Mouse (Mus musculus) retina, adult 2 months (tissue): ENCODE measurements at regions not wholly inside any gene's neighbourhood (a gene's known extent, or its start where the extent isn't known, plus 50 kb on each side); places are given as distances from the start of the nearest gene placed in this dataset.
"Not testable (repeated sequence)": the region's sequence is repeated elsewhere in the genome, so short reads cannot be mapped to it uniquely, and the experiment has no call there.

ENCODE experiments used
- DNase-seq: peaks from one replicate; pipeline ENCODE4 v3.0.0-alpha.2; 2012; ENCODE audit warnings: low read depth, low spot score

DNA sequence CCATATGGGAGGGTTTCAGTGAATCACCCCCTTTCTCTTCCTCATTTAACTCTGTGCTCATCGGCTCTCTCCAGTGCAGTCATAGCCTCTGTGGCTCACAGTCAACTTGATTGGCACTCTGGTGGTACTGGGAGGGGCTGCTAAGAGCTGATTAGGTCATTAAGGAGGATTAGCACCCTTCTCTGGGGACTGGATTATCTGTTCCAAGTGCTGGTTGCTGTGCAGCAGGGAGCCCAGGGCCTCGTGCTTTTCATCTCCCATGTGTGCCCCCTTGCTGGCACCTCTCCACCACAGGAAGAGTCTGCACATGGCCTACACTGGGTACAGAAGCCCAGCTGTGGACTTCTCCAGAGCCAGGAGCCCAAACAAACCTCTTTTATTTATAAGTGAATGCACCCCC is 316.8 kb upstream of the Irx1 start:
- no peak for DNase-seq

DNA sequence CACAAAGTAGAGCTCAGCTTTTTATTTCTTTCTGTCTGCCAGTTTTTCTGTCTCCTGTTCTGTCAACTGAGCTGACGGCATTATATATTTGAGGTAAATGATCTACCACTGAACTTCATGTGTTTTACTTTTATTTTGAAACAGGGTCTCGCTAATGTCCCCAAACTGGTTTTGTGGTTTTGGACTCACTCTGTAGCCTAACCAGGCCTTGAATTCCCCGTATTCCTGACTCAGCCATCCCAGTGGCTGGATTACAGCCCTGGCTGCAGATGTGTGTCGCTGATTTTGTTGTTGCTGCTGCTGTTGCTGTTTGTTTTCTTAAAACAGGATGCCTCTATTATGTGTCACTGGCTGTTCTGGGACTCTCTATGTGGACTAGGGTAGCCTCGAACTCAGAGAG is 317.3 kb upstream of the Irx1 start:
- no peak for DNase-seq

DNA sequence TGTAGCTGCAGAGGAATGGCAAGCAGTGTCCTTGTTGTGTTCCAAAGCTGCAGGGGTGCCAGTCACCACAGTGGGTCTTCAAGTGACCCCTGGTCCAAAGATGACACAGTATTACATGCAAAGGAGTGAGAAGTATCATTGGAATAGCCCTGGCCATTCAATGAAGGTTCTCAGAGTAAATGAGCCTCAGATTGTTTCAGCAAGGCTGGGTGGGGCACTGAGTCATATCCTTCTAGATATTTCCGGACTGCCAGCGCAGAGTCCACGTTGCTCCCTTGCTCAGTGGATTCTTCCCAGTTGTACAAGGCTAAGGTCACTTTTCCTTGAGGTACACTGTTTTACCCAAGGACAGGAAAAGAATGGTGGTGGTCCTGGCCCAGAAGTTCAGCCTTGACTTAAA is 319.2 kb upstream of the Irx1 start:
- DNase-seq: no peak

DNA sequence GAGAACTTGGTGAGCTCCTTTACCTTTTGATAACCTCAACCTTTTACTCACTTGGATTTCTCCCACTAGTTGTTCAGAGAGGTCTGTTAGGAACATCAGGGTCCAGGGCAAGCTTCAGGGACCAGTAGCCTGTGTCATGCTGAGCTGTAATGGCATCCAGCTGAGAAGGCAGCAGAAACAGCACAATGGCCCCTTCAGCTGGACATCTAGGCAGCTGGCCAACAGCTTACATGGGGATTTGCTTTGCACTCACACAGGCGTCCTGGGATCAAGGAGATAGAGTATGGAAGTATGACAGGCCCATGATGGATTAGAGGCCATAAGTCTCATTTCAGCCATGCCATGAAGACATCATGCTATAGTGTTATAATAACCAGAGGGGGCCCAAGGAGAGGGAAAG is 320.2 kb upstream of the Irx1 start:
- DNase-seq: no peak

DNA sequence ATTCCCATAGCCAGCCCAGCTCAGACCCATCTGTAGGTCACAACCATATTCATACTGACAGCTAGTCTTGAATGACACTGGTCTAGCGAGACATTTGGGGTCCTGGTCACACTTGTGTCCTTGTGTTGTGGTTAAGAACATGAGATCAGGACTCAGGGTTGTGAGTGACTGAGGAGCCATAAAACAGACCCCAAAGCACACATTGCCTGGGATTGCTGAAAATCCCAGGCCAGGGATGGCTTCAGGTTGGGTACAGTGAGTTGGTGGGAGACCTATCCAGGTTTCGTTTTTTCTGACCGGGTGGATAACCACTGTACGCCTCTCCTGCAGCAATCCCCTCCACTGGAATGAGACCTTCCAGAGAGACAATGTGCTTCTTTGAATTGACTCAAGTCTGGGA is 322.8 kb upstream of the Irx1 start:
- DNase-seq: no peak

DNA sequence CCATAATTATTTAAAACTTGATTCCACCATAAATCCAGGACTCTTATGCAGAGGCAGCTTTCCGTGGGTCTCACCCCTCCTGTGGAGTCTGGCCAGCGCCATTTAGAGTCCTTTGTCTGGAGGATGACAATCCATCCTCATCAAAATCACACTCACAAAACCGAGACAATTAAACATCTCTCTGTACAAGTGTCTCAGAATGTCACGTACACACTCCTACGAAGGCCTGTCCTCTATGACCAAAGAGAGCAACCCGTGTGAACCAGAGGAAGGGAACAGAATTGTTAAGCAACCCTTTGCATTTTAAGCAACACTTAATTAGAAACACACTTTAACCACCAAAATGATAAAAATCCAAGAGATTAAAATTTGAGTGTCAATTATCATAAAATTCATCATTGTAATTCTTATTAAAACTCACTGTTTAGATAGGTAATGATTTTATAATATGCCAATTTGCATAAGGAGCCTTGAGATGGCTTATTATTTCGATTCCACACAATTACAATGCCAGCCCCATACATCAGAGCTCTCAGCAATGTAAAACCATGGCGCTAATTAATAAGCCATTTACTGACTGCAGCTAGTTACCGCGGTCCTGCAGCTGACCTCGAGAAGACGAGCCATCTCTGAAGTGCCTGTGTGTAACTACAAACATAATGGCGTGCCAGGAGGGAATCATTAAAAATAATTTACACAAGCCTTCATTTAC is 325.0 kb upstream of the Irx1 start:
- DNase-seq: no peak

DNA sequence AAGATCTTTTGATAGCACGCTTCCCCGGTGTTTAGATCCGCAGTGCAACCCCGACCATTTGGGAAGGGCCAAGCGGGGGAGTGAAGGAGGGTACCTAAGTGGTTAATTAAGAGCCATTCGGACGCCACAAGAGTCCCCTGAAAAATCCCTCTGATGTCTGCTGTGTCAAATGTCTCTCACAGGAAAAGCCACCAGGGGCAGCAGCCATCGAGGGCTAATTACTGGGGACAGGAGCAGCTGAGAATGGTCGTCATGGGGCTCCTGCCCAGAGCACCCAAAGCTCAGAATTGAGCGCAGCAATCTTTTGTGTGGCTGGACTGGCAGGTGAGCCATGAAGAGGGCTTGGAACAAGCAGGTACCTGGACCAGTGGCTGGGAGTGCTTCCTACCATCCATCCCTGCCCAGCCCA is 325.6 kb upstream of the Irx1 start:
- DNase-seq: no peak

DNA sequence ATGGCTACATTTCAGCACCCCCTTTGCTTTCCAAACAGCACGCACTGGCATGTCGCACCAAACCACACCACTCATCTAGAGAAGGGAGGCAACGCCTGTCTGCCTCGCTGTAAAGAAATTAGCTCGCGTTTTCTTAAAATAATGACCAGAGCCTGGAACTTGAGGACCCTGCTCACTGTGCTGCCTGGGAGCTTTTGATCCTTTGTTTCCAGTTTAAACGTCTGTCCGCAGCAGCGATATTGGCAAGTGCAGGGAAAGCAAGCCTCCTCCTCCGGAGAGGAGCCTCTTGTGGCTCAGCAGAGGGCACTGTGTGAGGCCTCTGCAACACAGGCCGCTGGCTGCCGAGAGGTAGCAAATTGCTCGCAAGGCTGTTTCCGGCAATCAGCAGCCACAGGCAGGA is 328.8 kb upstream of the Irx1 start:
- DNase-seq: no peak

DNA sequence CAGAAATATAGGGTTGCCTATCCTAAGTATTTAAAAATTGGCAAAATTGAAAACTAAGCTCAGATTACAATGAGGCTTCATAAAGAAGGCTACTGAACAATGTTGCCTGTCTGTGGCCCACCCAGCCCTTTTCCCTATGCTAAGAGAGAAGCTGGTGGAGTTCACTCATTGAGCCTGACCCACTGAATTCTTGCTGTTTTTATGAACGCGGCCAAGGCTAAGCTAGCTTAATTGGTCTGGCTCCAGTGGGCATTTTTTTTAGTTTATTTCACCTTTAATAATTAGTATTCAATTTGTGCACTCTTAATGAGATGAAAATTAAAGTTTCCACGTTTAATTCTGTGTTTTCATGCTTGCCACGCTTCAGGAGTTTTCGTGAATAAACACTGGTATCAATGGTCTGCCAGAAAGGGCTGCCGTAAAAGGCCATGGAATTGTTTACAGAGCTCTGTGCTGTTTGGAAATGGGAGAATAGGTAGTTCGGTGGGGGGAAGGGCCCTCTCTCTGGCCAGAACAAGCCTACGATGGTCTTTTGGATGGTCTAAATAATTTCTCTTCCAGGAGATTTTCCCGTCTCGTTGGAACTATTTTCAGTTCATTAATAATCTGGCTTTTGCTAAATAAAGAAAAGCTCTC is 329.7 kb upstream of the Irx1 start:
- DNase-seq: no peak

DNA sequence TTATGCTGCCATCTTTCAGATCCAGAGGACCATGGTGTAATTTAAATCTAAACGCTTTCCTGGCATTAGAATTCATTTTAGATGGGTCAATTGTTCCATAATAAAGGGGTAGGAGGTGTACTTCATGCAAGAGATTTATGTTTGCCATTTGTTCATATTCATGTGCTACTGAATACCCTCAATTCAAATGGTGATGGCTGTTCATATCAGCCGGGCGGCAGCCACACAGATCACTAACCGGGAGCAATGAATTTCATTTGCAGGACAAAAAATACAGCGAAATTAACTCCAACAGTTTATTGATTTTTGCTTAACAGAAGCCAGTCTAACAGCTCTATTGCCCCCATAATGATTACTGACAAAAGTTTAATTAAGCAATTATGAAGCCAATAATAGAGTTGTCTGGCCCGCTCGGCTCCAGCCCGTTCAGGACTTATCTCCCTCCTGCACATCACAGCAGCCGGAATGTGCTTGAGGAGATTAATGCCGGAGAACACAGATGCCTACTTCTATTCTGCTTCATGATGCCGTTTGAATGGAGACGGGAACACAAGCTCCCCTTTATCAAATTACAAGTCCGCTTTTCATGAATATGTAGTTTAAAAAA is 330.3 kb upstream of the Irx2 start:
- DNase-seq: no peak

DNA sequence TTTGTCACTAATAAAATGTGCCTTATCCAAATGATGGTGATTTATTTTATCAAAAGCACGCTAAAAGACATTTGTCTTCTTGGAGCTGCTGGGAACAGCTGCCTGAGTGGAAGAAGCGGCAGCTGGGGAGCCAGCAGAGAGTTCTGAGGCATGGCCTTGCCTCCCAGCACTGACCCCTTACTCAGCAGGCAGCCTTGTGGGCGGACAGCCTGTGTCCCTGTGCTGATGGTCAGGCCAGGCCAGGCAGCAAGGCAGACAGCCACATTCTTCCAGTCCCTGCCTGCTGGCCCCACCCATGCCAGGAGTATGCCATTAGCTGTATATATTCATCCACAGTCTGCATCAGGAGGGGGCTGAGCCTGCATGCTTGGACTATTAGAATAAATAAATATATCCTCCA is 329.0 kb upstream of the Irx2 start:
- DNase-seq: no peak

DNA sequence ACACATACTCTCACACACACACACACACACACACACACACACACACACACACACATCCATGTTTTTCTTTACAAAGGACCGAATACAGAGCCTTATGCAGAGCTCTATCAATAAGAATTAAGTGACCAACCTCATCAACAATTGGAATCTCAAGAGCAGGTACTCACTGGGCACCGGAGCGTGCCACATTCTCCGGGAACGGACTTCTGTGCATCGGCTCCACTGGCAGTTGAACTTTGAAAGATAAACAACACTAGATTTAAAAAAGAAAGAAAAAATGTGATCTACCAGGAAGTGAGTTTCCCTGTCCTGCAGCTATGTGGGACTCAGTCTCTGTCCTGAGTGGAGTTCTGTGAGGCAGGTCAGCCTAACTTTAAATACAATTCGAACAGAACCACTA is 327.5 kb upstream of the Irx2 start:
- DNase-seq: no peak

DNA sequence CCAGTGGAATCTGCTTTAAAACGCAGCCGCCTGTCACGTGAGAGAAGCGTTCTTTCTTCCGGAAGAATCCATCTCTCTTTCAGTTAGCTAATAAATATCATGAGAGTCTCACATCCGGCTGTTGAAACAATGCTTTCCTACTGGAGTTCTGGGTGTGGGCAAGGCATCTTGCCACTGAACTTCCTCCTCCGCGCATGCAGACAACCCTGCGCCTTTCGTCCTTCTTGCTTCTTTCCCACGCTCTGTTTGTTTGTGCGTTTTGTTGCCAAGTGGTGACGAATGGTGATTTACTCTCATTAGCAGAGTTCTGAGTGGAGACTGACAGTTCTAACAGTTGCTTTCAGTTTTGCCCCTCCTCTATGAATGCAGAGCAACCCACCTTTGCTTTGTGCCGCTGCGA is 326.8 kb upstream of the Irx2 start:
- no peak for DNase-seq

DNA sequence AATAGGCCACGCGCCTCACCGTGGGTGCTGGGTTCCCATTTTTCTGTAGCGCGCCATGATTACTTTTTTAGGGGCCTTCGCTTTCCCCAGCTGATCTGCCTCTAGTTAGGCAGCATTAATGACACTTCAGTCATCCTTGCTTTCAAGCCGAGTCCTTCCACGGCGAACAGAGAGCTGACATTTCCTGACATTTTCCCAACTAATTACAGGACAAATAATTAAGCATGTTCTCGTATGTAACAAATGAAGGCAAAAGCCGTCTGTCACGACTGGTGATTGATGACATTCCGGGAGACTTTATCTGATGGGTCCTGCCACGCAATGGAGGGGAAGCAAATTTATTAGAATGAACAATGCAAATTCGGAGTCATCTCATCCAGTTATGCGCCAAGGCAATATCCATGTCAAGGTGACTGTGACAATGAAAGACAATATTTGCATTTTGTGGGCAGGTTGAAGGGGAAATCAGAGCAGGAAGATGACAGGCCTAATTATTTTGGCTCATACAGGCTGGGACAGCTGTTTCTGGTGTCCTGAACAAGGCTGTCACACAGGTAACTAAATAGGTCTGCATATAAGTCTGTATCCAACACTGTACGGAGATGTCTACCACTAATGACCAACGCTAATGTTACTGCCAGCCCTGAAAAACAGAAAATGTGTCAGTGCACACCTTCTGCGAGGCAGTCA is 326.0 kb upstream of the Irx2 start:
- no peak for DNase-seq

DNA sequence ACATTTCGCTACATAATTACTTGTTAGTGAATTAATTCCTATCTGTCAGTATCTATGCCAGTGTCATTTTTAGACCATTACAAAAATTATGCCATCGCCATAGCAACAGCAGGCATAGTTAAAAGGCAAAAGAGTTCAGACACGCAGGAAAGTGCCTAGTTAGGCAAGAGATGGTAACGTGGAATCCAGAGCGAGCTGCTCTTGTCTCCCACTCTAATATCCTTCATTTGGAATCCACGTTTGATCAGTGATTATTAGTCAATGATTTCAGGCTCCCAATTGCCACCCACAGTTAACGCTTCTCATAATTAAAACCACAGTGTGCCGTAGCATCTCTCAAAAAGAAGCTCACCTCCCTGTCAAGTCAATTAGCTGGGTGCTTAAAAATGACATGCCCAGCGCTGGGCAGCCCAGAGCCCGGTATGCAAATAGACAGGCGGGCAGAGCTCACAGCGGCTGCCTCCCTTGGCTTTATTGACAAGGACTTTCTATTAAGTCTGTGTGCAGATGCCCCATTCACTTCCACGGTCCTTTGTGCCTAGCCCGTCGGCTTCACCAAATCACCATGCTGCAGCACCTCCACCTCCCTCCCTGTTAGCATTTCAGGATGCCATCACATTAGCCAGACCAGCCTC is 325.4 kb upstream of the Irx2 start:
- DNase-seq: no peak

DNA sequence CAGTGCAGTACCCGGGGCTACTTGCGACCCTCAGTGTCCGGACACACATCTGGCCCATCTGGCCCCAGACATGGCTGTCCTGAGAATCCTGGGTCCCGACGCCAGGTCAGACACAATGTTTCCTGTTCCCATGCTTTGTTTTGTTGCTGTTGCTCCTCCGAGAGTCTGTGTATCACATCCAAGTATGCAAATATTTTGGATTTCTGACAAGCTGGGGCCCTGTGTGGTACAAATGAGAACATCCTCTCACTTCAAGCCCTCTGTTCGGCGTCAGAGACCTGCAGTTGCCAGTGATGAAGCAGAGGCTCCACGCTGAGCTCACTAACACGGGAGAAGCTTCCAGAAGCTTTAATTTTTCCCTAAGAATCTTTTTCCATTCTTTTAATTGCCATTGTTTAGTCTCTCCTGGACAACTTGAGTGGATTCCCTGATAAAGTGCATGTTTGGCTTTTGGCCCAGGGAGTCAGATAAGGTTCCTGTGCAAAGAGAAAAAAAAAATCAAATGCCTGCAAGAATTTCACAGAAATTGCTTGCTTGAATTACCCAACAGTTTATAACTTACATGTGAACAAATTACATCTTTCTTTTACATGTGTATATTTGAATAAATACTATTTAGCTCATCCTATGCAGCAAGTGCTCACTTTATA is 304.5 kb upstream of the Irx2 start:
- DNase-seq: no peak

DNA sequence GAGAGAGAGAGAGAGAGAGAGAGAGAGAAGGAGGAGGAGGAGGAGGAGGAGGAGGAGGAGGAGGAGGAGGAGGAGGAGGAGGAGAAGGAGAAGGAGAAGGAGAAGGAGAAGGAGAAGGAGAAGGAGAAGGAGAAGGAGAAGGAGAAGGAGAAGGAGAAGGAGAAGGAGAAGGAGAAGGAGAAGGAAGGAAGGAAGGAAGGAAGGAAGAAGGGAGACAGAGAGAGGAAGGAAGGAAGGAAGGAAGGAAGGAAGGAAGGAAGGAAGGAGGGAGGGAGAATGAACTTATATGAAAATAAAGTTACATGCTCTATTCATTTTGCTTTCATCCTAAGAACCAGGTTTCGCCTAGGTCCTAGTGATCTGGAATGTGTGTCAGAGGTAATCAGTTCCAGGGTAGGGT is 302.4 kb upstream of the Irx2 start:
- not testable (repeated sequence) for DNase-seq

DNA sequence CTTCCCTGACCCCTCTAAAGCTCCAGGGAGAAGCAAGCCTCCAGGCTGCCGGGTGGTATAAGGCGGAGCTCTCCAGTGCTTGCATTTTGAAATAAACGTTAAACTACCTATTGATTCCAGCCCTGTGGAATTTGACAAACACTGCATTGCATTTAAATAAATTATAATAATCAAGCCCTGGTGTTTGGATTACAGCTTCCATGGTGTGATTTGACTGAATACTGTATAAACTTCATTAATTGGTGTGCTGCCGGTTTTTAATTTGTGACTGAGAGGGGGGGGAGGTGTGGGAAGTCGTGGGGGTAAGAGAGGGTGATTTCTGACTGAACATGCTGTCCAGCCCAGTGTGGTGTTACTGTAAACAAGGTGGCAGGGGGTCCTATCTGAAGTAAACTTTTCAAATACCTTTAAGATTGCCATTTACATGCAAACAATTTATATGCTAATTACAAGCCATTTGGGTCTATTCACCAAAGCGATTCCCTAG is 282.9 kb upstream of the Irx2 start:
- DNase-seq: no peak

DNA sequence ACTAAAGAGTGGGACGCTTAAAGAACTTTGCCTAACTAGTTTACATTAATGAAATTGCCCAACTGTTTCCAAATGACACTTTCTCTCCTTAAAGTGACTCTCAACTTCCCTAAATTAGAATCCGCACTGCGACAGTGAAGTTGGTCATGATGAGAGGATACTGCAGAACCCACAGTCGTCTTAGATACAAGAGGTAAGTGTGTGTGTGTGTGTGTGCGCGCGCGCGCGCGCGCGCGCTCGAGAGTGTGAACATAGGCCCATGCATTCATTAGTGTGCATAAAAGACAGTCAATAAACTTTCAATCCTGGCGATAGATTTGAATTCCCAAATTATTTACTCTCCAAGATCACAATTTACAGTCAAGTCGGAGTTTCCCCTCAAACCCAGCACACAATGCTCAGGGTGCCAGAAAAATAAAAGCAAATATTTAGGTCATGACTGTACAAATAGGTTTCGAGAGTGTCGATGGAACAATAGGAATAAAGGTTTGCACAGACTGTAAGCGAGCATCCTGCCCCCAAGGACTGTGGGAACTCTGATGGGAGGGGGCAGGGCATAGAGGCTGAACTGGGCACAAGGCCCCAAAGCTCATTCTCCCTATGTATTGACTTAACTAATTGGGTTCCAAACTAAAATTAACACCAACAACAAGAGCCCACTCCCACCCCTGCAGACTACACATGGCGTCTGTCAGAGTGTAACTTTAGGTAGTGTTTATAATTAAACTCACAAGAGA is 282.2 kb upstream of the Irx2 start:
- no peak for DNase-seq

DNA sequence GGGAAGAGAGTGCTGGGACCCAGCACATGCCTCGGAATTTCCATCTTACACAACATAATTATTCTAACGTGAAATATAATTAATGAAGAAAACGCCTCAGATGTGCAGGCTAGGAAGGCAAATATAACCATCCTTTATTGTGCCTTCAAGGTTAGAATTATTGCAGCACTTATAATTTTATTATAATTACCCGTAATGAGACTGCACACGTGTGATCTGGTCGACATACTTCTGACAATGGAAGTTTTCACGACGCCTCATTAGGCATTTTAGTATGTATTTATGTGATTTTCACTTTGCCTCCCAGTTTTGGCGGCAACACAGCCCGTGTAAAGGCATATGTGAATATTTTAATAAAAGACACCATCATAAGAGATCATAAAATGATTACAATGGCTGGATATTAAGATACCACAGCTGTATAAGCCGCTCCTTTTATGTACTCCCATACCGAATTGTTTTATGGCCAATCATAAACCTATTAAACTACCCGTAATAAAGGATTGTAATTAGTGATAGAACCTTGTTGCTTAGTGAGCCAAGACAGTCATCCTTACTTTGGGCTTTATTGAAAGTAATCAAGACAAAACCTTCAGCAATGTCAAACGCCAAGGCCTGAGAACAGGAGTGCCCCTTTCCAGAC is 281.6 kb upstream of the Irx2 start:
- no peak for DNase-seq
